Mouse (Mus musculus): ENCODE data around the gene Zfp207. TPM values are rescaled to one million over a fixed set of nuclear protein-coding genes. Genes with fewer than 3 reads are reported as not detected.
"Not testable (repeated sequence)": the region's sequence is repeated elsewhere in the genome, so short reads cannot be mapped to it uniquely, and the experiment has no call there.

The Zfp207 gene
- total RNA-seq, 2 experiments from 2014 or later = 264 to 353 TPM

DNA sequence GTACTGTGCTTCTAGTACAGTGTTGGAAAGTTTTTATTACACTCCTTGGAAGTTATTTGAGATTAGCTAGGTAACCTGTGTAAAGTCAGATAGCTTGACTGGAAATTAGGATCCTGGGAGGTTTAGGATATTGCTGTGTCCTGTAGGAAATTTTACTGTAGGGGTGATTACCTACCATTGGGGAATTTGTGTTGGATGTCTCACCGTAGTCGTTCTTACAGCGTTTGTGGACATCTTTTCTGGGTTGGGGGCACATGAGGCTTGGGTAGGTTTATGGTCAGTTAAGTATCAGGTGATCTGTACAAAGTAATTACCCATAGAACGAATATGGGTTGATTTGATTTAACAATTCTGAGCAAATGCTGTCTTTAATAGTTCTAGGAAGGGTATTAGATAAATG, 13.5 kb downstream of the Zfp207 start:
- ATAC-seq (replicated peaks; ENCODE audit: low FRiP score, low TSS enrichment, poor library complexity, severe bottlenecking) = no peak

DNA sequence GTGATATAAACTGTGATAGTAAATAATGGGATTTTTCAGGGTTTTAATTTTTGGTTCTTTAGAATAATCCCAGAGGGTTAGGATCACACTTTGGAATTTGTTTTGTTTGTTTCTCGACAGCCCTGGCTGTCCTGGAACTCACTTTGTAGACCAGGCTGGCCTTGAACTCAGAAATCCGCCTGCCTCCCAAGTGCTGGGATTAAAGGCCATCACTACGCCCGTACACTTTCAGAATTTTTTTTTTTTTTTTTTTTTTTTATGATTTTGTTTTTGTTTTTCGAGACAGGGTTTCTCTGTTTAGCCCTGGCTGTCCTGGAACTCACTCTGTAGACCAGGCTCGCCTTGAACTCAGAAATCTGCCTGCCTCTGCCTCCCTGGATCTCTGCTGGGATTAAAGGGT, 24.8 kb downstream of the Zfp207 start:
- ATAC-seq (replicated peaks; ENCODE audit: low FRiP score, low TSS enrichment, poor library complexity, severe bottlenecking) = not testable (repeated sequence)

DNA sequence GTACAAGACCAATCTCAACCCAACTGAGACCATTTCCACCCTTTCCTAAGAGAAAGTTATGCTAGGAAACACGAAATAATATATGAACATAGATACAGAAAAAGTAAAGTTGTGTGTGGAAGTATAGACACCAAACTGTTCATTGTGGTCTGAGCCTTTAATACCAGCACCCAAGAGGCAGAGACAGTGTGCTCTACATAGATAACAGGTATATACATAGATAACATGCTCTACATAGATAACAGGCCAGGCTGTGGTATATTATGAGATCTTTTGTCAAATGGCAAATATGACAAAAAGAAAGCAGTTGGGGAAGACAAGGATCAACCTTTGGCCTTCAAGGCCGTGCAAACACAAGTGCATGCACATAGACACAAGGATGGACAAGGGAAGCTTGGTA, 27.3 kb downstream of the Zfp207 start:
- ATAC-seq (replicated peaks; ENCODE audit: low FRiP score, low TSS enrichment, poor library complexity, severe bottlenecking) = peak; percentile 43; the same call in 1 of the 2 replicates

DNA sequence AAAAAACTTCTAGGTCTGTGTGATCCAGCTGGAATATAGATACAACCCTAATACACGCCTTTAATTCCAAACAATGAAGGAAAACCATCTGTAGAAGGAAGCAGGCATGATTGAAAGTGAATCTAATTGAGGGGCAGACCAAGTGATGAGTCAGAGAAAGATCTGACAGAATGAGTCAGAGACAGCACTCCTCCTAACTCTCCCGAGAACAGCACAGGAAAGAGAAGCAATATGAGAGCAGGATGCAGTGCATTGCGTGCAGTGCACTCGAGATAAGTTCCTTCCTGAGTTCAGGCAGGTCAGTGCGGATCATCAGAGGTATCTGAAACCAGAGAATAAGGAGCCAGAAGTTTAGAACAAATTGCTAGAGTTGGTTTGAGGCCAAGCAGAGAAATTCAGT, 34.0 kb downstream of the Zfp207 start:
- ATAC-seq (replicated peaks; ENCODE audit: low FRiP score, low TSS enrichment, poor library complexity, severe bottlenecking) = no peak

DNA sequence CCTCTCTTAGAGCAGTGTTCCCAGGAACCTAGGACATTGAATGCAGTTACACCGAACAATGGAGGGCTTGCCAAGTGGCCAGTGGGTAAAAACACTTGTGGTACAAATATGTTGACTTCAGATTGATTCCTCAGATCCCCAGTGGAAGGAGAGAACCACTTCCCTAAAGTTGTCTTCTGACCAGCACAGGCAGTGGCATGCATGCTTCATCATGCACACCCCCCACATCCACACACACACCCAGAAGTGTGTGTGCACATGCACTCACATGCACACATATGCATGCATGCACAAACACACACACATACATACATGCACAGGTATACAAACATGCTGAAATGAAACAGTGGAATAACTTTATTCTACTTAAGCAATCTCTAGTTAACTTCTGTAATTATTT, 36.7 kb downstream of the Zfp207 start:
- ATAC-seq (replicated peaks; ENCODE audit: low FRiP score, low TSS enrichment, poor library complexity, severe bottlenecking) = no peak

DNA sequence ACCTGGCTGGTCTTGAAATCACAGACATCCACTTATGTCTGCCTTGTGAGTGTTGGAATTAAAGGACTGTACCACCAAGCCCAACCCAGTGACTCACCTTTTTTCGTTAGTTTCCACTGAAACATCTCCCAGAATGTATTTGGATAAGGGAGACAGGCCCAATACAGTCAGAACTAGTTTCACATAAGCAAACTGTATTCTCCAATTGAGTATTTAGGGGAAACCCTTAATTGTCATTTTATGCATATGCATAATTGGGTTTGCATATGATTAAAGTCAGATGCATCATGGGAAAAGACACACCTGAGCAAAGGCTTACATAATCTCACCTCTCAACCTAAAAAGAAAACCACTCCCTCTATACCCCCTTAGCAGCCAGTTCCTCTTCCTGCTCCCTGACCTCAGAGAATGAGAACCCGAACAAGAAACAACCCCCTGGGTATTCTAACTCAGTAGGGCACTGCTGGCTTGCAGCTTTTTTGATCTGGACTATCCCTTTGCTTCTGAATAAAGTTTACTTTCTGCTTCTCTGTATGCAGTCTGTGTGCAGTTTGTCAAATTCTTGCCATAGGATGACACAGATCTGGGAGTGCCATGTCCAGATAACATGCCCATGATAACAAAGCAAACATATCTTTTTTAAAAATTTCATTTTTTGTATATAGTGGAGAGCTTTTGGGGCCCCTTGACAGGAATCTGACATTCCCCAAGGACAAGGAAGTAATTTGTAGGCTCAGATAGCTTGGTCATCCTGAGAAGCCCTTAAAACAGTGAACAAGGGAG, 37.3 kb downstream of the Zfp207 start:
- no peak for ATAC-seq (replicated peaks; ENCODE audit: low FRiP score, low TSS enrichment, poor library complexity, severe bottlenecking)

DNA sequence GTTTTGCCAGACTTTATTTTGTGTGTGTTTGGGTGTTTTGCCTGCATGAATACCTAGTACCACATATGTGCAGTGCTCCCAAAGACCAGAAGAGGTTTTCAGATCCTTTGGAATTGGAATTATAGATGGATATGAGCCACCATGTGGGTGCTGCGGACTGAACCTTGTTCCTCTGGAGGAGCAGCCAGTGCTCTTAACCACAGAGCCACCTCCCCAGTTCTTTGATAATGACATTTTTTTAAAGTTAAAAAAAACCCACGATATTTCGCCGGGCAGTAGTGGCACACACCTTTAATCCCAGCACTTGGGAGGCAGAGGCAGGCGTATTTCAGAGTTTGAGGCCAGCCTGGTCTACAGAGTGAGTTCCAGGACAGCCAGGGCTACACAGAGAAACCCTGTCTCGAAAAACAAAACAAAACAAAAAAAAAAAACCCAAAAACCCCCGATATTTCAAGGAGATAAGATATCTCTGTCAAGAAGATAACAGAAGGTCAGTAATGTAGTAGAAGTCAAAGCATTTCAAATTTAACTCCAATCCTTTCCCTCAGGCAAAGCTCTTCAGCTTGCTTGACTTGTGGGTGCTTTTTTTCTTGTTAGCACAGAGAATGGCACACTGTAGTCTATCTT, 38.5 kb downstream of the Zfp207 start:
- no peak for ATAC-seq (replicated peaks; ENCODE audit: low FRiP score, low TSS enrichment, poor library complexity, severe bottlenecking)

DNA sequence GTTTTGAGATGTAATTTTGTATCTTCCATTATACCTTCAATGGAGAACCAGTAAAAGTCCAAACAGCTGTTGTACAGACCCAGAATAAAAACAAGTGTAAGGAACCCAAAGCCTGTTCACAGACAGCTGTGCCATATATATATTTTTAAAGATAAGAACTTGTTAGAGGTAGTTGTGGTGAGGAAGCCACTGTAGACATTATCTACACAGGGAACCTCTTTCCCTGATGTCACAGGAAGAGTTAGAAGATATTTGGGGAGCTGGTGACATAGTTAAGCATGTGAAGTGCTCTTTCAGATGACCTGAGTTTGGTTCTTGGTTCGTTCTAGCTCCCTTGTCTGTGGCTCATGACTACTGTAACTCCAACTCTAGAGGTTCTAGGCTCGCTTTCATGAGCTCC, 41.6 kb downstream of the Zfp207 start:
- no peak for ATAC-seq (replicated peaks; ENCODE audit: low FRiP score, low TSS enrichment, poor library complexity, severe bottlenecking)

DNA sequence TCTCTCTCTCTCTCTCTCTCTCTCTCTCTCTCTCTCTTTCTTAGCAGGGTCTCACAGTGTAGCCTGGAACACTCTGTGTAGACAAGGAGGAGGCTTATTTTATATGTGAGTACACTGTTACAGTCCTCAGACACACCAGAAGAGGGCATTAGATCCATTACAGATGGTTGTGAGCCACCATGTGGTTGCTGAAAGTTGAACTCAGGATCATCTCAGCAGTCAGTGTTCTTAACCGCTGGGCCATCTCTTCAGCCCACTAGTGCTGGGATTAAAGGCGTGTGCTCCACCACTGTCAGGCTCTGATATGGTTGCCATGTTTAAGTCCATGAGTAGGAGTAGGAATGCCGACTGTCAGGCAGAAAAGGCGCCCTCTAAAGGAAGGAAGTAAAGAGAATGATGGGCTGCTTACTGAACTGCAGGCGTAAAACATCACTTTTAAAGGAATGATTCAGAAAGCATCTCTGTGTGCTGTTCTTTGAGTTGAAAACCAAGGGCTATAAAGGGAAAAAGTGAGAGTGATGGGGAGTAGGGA, 42.2 kb downstream of the Zfp207 start:
- no peak for ATAC-seq (replicated peaks; ENCODE audit: low FRiP score, low TSS enrichment, poor library complexity, severe bottlenecking)

DNA sequence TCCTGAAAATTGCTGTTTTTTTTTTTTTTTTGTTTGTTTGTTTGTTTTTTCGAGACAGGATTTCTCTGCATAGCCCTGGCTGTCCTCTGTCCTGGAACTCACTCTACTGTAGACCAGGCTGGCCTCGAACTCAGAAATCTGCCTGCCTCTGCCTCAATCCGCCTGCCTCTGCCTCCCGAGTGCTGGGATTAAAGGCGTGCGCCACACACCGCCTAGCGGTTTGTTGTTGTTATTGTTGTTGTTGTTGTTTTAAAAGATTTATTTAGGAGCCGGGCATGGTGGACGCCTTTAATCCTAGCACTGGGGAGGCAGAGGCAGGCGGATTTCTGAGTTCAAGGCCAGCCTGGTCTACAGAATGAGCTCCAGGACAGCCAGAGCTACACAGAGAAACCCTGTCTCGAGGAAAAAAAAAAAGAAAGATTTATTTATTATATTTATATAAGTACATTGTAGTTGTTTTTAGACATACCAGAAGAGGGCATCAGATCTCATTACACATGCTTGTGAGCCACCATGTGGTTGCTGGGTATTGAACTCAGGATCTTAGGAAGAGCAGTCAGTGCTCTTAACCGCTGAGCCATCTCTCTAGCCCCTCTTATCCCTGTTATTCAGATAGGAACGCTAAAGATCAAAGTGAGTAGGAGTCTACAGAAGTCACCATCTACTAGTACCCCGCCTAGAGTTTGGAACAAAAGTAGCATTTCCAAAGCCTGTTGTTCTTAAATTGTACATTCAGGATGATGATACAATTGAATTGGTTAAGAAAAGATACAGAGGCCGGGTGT, 43.1 kb downstream of the Zfp207 start:
- ATAC-seq (replicated peaks; ENCODE audit: low FRiP score, low TSS enrichment, poor library complexity, severe bottlenecking) = not testable (repeated sequence)

DNA sequence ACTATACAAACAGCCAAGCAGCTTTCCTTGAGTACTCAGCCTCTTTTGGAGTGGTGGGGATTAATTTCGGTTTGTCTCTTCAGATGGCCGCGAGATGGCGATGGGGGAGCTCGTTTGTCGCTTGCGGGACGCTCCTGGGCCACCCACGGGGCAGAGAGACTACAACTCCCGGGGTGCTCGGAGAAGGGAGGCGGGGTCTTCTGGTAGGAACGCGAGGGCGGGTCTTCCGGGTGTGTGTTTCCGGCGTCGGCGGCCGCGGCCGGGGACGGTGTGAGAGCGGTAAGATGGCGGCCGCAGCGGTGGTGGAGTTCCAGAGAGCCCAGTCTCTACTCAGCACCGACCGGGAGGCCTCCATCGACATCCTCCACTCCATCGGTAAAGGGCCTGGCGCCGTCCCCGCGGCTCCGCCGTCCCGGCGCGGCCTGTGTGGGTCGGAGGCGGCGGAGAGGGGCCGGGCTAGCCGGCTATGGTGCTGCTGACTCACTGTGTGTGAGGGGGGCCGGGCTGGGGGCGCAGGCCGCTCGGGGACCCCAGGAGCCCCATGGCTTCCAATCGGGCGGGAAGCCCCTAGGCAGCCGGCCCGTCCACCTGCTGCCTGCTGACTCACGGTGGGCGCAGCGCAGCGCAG, 45.4 kb downstream of the Zfp207 start, which contains the start of gene Psmd11:
TSS of gene Psmd11 (plus strand) at position 235 of the 628 bp plus-strand sequence.
- ATAC-seq (replicated peaks; ENCODE audit: low FRiP score, low TSS enrichment, poor library complexity, severe bottlenecking) = peak; percentile 98

DNA sequence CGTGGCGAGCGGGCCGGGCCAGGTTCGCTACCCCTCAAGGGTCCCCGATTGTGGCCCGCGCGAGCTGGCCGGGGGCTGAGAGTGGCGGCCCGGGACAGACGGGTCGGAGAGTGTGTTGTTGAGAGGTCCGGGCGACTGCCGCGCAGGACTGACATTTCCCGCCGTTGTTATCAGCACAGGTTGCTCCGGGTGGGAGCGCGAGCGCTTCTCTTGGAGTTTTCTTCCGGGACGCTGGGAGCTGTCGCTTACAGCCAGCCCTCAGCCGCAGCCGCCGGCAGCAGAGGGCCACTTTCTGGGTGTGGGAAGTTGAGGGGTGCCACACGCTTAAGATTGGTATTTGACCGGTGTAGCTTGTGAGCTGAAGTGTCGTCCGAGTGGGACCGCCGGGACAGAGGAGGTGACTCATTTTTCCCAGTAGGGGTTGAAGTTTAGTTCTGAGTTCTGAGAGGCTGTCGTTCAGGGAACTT, 46.0 kb downstream of the Zfp207 start:
- ATAC-seq (replicated peaks; ENCODE audit: low FRiP score, low TSS enrichment, poor library complexity, severe bottlenecking) = peak; percentile 39

DNA sequence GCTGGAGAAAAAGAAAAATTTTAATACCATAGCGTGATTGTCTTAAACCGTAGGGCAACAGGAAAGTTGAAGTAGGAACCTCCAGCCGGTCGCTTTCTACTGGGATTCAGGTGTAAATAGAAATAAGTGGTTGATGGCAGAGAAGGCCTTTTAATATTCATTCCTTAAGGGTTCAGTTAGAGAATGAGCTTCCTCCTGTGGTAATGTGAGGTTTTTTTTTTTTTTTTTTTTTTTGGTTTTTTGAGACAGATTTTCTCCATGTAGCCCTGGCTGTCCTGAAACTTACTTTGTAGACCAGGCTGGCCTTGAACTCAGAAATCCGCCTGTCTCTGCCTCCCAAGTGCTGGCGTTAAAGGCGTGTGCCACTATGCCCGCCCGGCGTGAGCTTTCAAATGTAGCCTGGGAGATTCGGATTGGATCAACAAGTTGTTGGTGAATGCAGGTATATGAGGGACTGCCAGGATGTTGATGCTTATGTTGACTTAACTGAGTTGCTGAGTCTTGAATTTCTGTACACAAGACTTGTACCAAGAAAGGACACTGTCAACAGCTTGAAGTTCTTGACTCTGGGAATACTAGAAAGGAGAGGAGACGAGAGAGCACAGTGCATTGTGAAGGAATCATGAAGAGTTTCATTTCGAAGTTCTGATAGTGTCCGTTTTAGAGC, 46.6 kb downstream of the Zfp207 start:
- no peak for ATAC-seq (replicated peaks; ENCODE audit: low FRiP score, low TSS enrichment, poor library complexity, severe bottlenecking)

DNA sequence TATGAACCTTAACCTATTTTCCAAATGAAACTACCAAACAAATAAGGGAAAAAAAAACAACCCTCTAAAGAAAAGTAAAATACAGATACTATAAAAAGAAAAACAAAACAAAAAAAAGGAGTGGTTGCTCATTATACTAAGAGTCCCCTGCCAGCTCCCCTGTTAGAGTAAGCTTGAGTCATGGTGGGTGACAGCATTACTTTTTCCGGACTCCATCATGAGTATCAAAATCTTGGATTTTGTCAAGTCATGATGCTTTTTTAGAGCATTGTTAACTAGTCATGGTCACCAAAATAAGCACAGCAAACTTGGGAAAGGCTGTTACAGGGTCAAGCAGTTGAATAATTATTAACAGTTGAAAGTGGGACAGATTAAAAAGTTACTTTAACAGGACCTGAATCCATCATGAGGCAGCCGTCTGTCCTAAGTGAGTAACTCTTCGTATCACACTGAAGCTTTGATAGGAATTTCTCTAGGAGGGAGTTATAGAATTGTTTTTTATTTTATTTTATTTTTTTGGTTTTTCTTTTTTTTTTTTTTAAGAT, 47.4 kb downstream of the Zfp207 start:
- no peak for ATAC-seq (replicated peaks; ENCODE audit: low FRiP score, low TSS enrichment, poor library complexity, severe bottlenecking)

DNA sequence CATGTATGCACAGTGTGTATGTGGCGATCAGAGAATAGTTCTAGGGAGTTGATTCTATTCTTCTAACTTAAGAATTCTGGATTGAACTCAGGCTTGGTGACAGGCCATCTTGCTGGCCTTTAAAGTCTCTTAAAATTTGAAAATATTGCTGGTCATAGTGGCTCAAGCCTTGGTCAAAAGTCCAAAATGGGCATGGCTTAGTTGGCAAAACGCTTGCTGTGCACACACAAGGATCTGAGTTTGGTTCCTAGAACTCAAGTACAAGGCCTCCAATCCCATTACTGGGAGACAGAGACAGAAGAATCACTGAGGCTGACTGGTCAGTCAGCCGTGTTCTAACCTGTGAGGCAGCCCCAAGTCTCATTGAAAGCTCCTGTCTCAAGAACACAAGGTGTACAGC, 63.8 kb downstream of the Zfp207 start:
- no peak for ATAC-seq (replicated peaks; ENCODE audit: low FRiP score, low TSS enrichment, poor library complexity, severe bottlenecking)

DNA sequence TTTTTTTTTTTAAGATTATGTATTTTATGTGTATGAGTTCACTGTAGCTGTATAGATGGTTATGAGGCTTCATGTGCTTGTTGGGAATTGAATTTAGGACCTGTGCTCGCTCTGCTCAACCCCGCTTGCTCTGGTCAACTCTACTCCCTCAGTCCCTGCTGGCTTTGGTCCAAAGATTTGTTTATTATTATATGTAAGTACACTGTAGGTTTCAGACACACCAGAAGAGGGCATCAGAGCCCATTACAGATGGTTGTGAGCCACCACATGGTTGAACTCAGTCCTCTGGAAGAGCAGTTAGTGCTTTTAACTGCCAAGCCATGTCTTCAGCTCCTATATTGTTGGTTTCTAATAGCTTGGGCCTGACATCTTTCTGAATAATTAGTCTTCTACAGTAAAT, 66.8 kb downstream of the Zfp207 start:
- ATAC-seq (replicated peaks; ENCODE audit: low FRiP score, low TSS enrichment, poor library complexity, severe bottlenecking) = no peak

DNA sequence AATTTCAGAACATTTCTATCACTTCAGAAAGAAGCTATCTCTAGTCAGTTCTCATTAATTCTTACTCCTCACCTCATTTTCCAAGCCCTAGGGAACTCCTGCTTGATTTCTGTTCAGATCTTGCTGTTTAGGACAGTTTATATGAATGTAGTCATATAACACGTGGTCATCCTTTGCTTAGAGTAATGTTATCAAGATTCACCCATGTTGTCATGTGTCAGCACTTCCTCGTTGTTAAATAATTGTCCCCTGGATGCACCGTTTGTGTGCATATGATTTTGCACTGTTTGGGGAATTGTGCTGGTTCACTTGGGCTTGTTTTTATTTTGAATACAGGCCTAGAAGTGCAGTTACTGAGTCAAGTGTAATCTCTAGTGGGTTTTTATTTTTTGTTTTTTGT, 69.2 kb downstream of the Zfp207 start:
- no peak for ATAC-seq (replicated peaks; ENCODE audit: low FRiP score, low TSS enrichment, poor library complexity, severe bottlenecking)

DNA sequence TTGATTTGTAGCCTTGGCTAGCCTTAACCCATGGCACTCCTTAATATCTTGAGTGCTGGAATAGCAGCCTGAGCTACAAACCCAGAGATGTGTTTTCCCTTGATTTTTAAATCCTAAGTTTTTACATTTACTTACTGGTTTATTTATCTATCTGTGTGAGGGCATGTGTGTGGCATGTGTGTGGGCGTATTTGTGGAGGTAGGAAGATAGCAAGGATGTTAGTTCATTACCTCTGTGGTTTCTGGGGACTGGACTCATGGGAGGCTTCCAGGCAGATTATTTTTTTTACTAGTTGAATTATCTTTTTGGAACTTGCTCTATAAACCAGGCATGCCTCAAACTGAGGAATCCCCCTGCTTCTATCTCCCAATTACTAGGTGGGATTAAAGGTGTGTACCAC, 70.1 kb downstream of the Zfp207 start:
- ATAC-seq (replicated peaks; ENCODE audit: low FRiP score, low TSS enrichment, poor library complexity, severe bottlenecking) = no peak
